Mouse (Mus musculus) kidney, embryonic 15.5 days (tissue): ENCODE results near the gene Gm3259. TPM values are rescaled to one million over a fixed set of nuclear protein-coding genes. Genes with fewer than 3 reads are reported as not detected.
"Not testable (repeated sequence)": the region's sequence is repeated elsewhere in the genome, so short reads cannot be mapped to it uniquely, and the experiment has no call there.

Experiments
- ATAC-seq: fragments of 200-750 bp; cut with Nextera tagmentation; replicated peaks from 2 replicates; pipeline ENCODE4 v1.8.0; 2017; ENCODE audit warnings: moderate TSS enrichment; ENCODE audit not compliant: low FRiP score
- H3K27ac ChIP-seq: fragments of 300-500 bp; sonication (generic); 2 replicates; pipeline ENCODE4 v1.5.1; 2015; ENCODE audit warnings: mild to moderate bottlenecking, inconsistent platforms
- H3K27me3 ChIP-seq: fragments of 300-500 bp; sonication (generic); 2 replicates; pipeline ENCODE4 v1.6.1; 2015; ENCODE audit warnings: inconsistent platforms
- H3K36me3 ChIP-seq: fragments of 300-500 bp; sonication (generic); 2 replicates; pipeline ENCODE4 v1.6.1; 2015; ENCODE audit warnings: inconsistent platforms
- H3K4me1 ChIP-seq: fragments of 300-500 bp; sonication (generic); 2 replicates; pipeline ENCODE4 v1.6.1; 2015; ENCODE audit warnings: inconsistent platforms
- H3K4me2 ChIP-seq: fragments of 300-500 bp; sonication (generic); 2 replicates; pipeline ENCODE4 v1.6.1; 2015; ENCODE audit warnings: moderate library complexity, mild to moderate bottlenecking, inconsistent platforms
- H3K4me3 ChIP-seq: fragments of 300-500 bp; sonication (generic); replicated peaks from 2 replicates; pipeline ENCODE4 v1.5.1; 2015; ENCODE audit warnings: mild to moderate bottlenecking, inconsistent platforms
- H3K9ac ChIP-seq: fragments of 300-500 bp; sonication (generic); 2 replicates; pipeline ENCODE4 v1.6.1; 2015; ENCODE audit warnings: mild to moderate bottlenecking, inconsistent platforms
- H3K9me3 ChIP-seq: fragments of 300-500 bp; sonication (generic); replicated peaks from 2 replicates; pipeline ENCODE4 v1.6.1; 2016; ENCODE audit warnings: inconsistent platforms
- WGBS: fragments of 180-500 bp; shearing (Covaris S2); methylation state at CpG from one replicate; pipeline ENCODE4 v1.1.7; 2015; ENCODE audit warnings: mixed read lengths; 5-methylcytosine and 5-hydroxymethylcytosine counted together
- polyA plus RNA-seq: library from polyadenylated mRNA; unstranded; fragments of >200 nt; fragmentation: Nextera tagmentation; extraction: Ambion mirVana; gene quantifications from 2 replicates; pipeline ENCODE4 v1.2.1, GENCODE M21; 2015

Gene Gm3259
- not detected in 2 replicates for polyA plus RNA-seq

DNA sequence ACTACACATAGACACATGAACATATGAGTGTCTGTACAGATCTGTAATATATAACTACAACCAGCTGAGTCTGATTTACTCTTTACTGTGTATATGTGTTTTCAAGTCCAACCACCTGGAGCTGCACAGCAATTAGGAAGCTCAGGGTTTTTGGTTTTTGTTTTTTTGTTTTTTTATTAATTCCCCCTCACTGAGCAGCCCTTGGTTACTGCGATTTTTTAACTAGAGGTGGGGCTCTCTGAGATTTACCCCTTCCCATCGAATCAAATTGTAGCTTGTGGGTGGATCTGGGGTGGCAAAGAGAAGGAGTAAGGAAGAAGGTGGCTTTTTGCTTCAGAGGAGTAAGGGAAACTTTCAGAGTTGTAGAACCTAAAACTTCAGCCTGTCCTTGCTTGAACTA, at the start of gene Gm3259:
Gm3259 (plus strand) TSS at position 301 of the 400 bp plus-strand sequence.
- not testable (repeated sequence) for H3K27me3 ChIP-seq
- 44% methylated on average over 2 of the region's 2 CpGs for WGBS

DNA sequence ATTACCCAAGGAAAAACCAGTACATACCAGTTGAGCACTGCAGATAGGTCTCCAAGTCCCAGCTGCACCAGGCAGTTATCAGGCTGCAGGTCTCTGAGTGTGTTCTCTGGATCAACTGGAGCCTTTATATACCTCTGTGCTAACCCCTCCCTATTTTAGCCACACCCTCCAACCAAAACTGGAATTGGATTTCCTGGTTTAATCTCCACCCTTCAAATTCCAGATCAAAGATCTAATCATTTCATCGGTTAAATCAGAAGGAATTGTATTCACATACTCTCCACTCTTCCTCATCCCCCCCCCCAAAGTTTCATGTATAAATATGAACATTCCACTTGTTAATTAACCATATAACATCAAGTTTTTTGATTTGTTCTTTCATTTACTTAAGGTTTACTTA, 33.0 kb upstream of the Gm3259 start, which contains the start of gene Gm10424:
Gm10424 (minus strand) TSS at position 101 of the 400 bp plus-strand sequence.
- H3K9ac ChIP-seq, H3K36me3 ChIP-seq, ATAC-seq, H3K4me2 ChIP-seq, H3K4me1 ChIP-seq, H3K4me3 ChIP-seq, H3K27ac ChIP-seq, H3K27me3 ChIP-seq, H3K9me3 ChIP-seq: not testable (repeated sequence)
- WGBS = no CpG with 5 or more reads among the region's 1 CpGs

More for the DNA sequence above, at the start of gene Gm3259:
- H3K27ac ChIP-seq, H3K4me1 ChIP-seq, H3K9ac ChIP-seq, H3K9me3 ChIP-seq, H3K4me2 ChIP-seq, ATAC-seq, H3K36me3 ChIP-seq, H3K4me3 ChIP-seq: not testable (repeated sequence)

Other genes with a start within 250 kb of the Gm3259 start
- gene Gm7942, start 199.0 kb upstream of the Gm3259 start, polyA plus RNA-seq = not detected in 2 replicates
- not detected in 2 replicates for gene Gm16513, start 123.3 kb upstream of the Gm3259 start, polyA plus RNA-seq
- not detected in 2 replicates for gene Gm10424, start 33.1 kb upstream of the Gm3259 start, polyA plus RNA-seq
- gene D5Ertd577e, start 150.9 kb downstream of the Gm3259 start, polyA plus RNA-seq = not detected in 2 replicates
- gene Gm3286, start 204.8 kb downstream of the Gm3259 start, polyA plus RNA-seq = not detected in 2 replicates